Mouse (Mus musculus): Measurements from ENCODE around the gene Gpr37.

- TF ChIP-seq CTCF (IDR thresholded peaks at IDR 0.05; ENCODE audit: control insufficient read depth, insufficient read depth, insufficient read length) (no peak), USF1 (IDR thresholded peaks at IDR 0.05; ENCODE audit: low read depth) (no peak), MYOD1 (IDR thresholded peaks at IDR 0.05; ENCODE audit: control insufficient read depth, insufficient read length, low read depth) (no peak), FOSL1 (IDR thresholded peaks at IDR 0.05; ENCODE audit: insufficient read depth, low read length, poor library complexity, severe bottlenecking) (no peak), MYOG (IDR thresholded peaks at IDR 0.05; ENCODE audit: control insufficient read depth, extremely low read depth, insufficient read length) (no peak)
These were observed 16.7 kb downstream of the Gpr37 start for GRCm38 (mm10) chr6:25673801-25674200.
